Mouse (Mus musculus): Measurements from ENCODE around the gene Plet1. TPM values are rescaled to one million over a fixed set of nuclear protein-coding genes. Genes with fewer than 3 reads are reported as not detected.

The Plet1 gene
- polyA plus RNA-seq, 1 experiment from 2014 or later = not detected

DNA sequence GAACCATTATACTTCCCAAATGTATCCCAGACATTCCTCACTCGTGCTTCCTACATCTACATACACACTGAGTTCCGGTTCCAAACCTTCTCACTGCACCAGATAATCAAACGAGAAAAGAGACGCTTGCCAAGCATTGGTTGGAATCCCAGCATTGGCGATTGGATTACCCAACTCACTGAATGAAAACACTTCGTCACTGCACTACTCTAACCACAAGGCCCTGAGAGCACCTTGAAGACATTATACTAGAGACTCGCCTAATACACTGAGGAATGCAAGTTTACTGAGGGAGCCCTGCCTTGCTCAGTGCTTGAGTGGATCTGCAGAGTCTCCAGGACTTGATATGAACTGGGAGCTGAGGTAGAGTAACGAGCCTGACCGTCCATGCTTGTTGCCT lies 48.1 kb downstream of the Plet1 start:
- 75% methylated on average over 9 of the region's 9 CpGs for WGBS
- Histone ChIP-seq H3K9ac (no peak overlapping the region), H3K4me1 (peaks cover 7% of the 10 kb centered on the region; the same call in 1 of the 2 replicates), H3K4me2 (no peak overlapping the region), H3K27me3 (no peaks in the 10 kb centered on the region), H3K4me3 (no peak overlapping the region), H3K9me3 (replicated peaks) (no peaks in the 10 kb centered on the region), H3K27ac (no peak overlapping the region), H3K36me3 (ENCODE audit: poor library complexity, severe bottlenecking) (no peaks in the 10 kb centered on the region)
- ATAC-seq = no peak

GRCm38 (mm10) chr9:50547859-50548478 lies 53.6 kb downstream of the Plet1 start:
- WGBS = 66% methylated on average over 5 of the region's 5 CpGs
- no peak for ATAC-seq

GRCm38 (mm10) chr9:50548936-50549335 lies 54.6 kb downstream of the Plet1 start:
- WGBS = 90% methylated on average over 4 of the region's 4 CpGs
- H3K4me2 ChIP-seq = no peak overlapping the region
- H3K36me3 ChIP-seq (ENCODE audit: poor library complexity, severe bottlenecking) = no peaks in the 10 kb centered on the region
- peaks cover 4% of the 10 kb centered on the region for H3K4me1 ChIP-seq
- no peak overlapping the region for H3K9ac ChIP-seq
- no peaks in the 10 kb centered on the region for H3K9me3 ChIP-seq (replicated peaks)
- no peak overlapping the region for H3K27ac ChIP-seq
- ATAC-seq = no peak
- no peak overlapping the region for H3K4me3 ChIP-seq
- H3K27me3 ChIP-seq = no peaks in the 10 kb centered on the region

More at GRCm38 (mm10) chr9:50547859-50548478, 53.6 kb downstream of the Plet1 start:
- no peak overlapping the region for H3K27ac ChIP-seq
- no peak overlapping the region for H3K9ac ChIP-seq
- H3K4me2 ChIP-seq = no peak overlapping the region
- no peaks in the 10 kb centered on the region for H3K36me3 ChIP-seq (ENCODE audit: poor library complexity, severe bottlenecking)
- no peaks in the 10 kb centered on the region for H3K4me1 ChIP-seq
- H3K9me3 ChIP-seq (replicated peaks) = no peaks in the 10 kb centered on the region
- no peaks in the 10 kb centered on the region for H3K27me3 ChIP-seq
- no peak overlapping the region for H3K4me3 ChIP-seq

DNA sequence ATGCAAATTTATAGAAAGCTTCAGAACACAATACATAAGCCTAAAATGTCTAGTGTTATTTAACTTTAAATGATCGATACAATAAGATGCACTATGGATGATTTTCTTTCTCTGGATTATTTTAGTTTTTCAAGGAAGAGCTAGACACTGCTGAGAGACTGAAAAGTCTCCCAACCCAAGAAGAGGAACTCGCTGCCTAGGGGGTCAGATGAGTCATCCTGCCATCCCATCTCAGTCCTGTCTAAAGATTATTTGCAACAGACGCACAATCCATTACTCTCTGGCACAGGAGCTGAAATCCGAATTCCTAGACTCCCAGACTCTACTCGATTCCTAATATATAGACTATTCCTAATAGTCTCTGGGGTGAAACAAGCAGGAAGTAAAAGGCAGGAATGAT lies 57.9 kb downstream of the Plet1 start:
- H3K36me3 ChIP-seq (ENCODE audit: poor library complexity, severe bottlenecking) = no peaks in the 10 kb centered on the region
- 87% methylated on average over 5 of the region's 5 CpGs for WGBS

GRCm38 (mm10) chr9:50553547-50553946 lies 59.2 kb downstream of the Plet1 start:
- H3K9me3 ChIP-seq (replicated peaks) = no peaks in the 10 kb centered on the region
- peaks cover 19% of the 10 kb centered on the region for H3K4me1 ChIP-seq
- no peak overlapping the region for H3K4me3 ChIP-seq
- no peak for ATAC-seq
- WGBS = 89% methylated on average over 2 of the region's 2 CpGs
- H3K27ac ChIP-seq = peak overlapping the region; percentile 86; the same call in 1 of the 2 replicates
- no peaks in the 10 kb centered on the region for H3K27me3 ChIP-seq
- no peak overlapping the region for H3K9ac ChIP-seq
- no peaks in the 10 kb centered on the region for H3K36me3 ChIP-seq (ENCODE audit: poor library complexity, severe bottlenecking)
- no peak overlapping the region for H3K4me2 ChIP-seq

More for the DNA sequence above, 57.9 kb downstream of the Plet1 start:
- no peak overlapping the region for H3K27ac ChIP-seq
- no peak overlapping the region for H3K4me3 ChIP-seq
- ATAC-seq = no peak
- no peaks in the 10 kb centered on the region for H3K27me3 ChIP-seq
- no peak overlapping the region for H3K4me2 ChIP-seq
- no peaks in the 10 kb centered on the region for H3K9me3 ChIP-seq (replicated peaks)
- H3K9ac ChIP-seq = no peak overlapping the region
- H3K4me1 ChIP-seq = peaks cover 19% of the 10 kb centered on the region

DNA sequence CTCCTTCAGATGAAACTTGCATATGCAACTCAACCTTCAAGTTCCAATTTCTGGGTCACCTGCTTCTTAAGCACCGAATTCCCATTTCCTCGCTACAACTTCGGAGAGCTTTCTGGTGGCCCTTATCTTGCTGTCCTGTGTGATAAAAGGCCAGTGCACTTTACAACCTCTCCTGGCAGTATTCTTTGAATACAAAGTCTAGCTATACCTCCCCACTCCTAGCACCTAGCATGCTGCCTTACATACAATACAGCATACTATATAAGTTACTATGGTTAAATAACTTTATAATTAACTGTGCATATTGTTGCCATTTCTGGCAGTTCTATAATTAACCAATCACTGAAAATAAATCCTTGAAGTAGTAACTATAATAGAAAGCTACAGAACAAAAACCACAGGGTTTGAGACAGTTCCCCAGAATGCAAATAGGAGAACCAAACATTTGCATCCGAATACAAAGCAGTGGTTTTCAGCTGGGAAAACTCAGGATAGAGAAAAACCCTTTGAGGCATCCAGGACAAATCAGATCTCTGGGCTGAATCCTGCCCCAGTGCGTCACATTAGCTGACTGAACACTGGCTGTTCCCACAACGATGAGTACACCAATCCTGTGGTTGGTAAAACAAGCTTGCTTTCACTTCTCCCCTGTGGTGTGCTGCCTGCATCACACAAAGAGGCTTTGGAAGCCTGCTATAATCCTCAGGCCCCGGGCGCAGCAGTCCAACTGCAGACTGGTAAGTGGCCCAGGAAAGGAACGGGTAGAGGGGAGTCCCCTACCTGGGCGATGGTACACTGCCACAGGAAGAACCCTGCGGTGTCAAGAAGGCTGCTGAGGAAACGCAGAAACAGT lies 60.1 kb downstream of the Plet1 start, which contains the start of gene Il18:
Gene Il18 (plus strand): TSS at position 587 of the 853 bp plus-strand sequence.
- H3K4me2 ChIP-seq = peak within 1 kb of the TSS; percentile 58
- H3K9me3 ChIP-seq (replicated peaks) = no peaks in the 10 kb centered on the region
- 12% methylated on average over 12 of the region's 12 CpGs for WGBS
- H3K27me3 ChIP-seq = no peaks in the 10 kb centered on the region
- H3K36me3 ChIP-seq (ENCODE audit: poor library complexity, severe bottlenecking) = no peaks in the 10 kb centered on the region
- peaks cover 19% of the 10 kb centered on the region for H3K4me1 ChIP-seq
- peak within 1 kb of the TSS; percentile 86 for H3K27ac ChIP-seq
- peak within 1 kb of the TSS; percentile 22 for H3K4me3 ChIP-seq
- H3K9ac ChIP-seq = peak within 1 kb of the TSS; percentile 59; the same call in 1 of the 2 replicates
- peak; percentile 95 for ATAC-seq

DNA sequence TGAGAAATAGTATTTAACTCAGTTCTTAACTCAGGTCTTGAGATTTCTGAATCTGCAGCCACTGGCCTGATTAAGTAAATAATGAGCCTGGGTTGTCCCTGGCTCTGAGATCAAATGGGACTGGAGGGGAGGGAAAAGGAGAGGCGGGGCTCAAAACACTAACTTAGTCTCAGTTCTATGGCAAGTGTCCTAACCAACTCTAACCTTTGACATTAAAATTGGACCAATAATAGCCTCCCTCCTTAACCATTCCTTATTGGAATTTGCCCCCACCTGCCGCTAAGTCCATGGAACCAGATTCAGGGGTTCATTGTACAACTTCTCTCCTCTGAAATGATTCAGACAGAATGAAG lies 60.7 kb downstream of the Plet1 start, which contains the start of gene Bco2:
Gene Bco2 (minus strand): TSS at position 88 of the 353 bp plus-strand sequence.
- H3K4me3 ChIP-seq = peak within 1 kb of the TSS; percentile 22
- H3K27ac ChIP-seq = peak within 1 kb of the TSS; percentile 86
- H3K9ac ChIP-seq = peak within 1 kb of the TSS; percentile 59; the same call in 1 of the 2 replicates
- H3K27me3 ChIP-seq = no peaks in the 10 kb centered on the region
- H3K9me3 ChIP-seq (replicated peaks) = no peaks in the 10 kb centered on the region
- H3K4me2 ChIP-seq = peak within 1 kb of the TSS; percentile 58
- no peaks in the 10 kb centered on the region for H3K36me3 ChIP-seq (ENCODE audit: poor library complexity, severe bottlenecking)
- ATAC-seq = peak; percentile 63; the same call in 1 of the 2 replicates
- peaks cover 19% of the 10 kb centered on the region for H3K4me1 ChIP-seq
- WGBS = 3% methylated on average over 2 of the region's 2 CpGs

Other genes with a start within 250 kb of the Plet1 start
- 167 and 177 TPM in 2 replicates for gene Rpl10-ps3, start 149.6 kb upstream of the Plet1 start, polyA plus RNA-seq (2015; fragmentation: Nextera tagmentation; extraction: Ambion mirVana)
- gene Pts, start 34.2 kb downstream of the Plet1 start, polyA plus RNA-seq (2015; fragmentation: Nextera tagmentation; extraction: Ambion mirVana) = 97.0 and 102 TPM in 2 replicates
- gene Il18, start 60.3 kb downstream of the Plet1 start, polyA plus RNA-seq (2015; fragmentation: Nextera tagmentation; extraction: Ambion mirVana) = 16.4 and 17.3 TPM in 2 replicates
- 0.20 and 0.37 TPM in 2 replicates for gene Bco2, start 60.7 kb downstream of the Plet1 start, polyA plus RNA-seq (2015; fragmentation: Nextera tagmentation; extraction: Ambion mirVana)
- 0.18 TPM in 1 of 2 replicates, not detected in the other for gene Tex12, start 66.8 kb downstream of the Plet1 start, polyA plus RNA-seq (2015; fragmentation: Nextera tagmentation; extraction: Ambion mirVana)
- 214 and 228 TPM in 2 replicates for gene Sdhd, start 109.3 kb downstream of the Plet1 start, polyA plus RNA-seq (2015; fragmentation: Nextera tagmentation; extraction: Ambion mirVana)
- 374 and 437 TPM in 2 replicates for gene Timm8b, start 109.4 kb downstream of the Plet1 start, polyA plus RNA-seq (2015; fragmentation: Nextera tagmentation; extraction: Ambion mirVana)
- 5.0 and 6.0 TPM in 2 replicates for gene Pih1d2, start 122.8 kb downstream of the Plet1 start, polyA plus RNA-seq (2015; fragmentation: Nextera tagmentation; extraction: Ambion mirVana)
- gene Nkapd1, start 122.9 kb downstream of the Plet1 start, polyA plus RNA-seq (2015; fragmentation: Nextera tagmentation; extraction: Ambion mirVana) = 22.4 and 26.1 TPM in 2 replicates
- 40.6 and 40.8 TPM in 2 replicates for gene Dlat, start 165.3 kb downstream of the Plet1 start, polyA plus RNA-seq (2015; fragmentation: Nextera tagmentation; extraction: Ambion mirVana)
- 20.2 and 21.4 TPM in 2 replicates for gene Dixdc1, start 245.0 kb downstream of the Plet1 start, polyA plus RNA-seq (2015; fragmentation: Nextera tagmentation; extraction: Ambion mirVana)